Mouse (Mus musculus) lung, adult 2 months (tissue): Measurements from ENCODE around the gene Fxyd6. TPM values are rescaled to one million over a fixed set of nuclear protein-coding genes. Genes with fewer than 3 reads are reported as not detected.

Source experiments
- DNase-seq: peaks from one replicate; pipeline ENCODE4 v3.0.0; 2022
- H3K4me1 ChIP-seq: fragments of 200-500 bp; 2 replicates; pipeline ENCODE4 v1.6.1; 2011; ENCODE audit warnings: low read length; ENCODE audit not compliant: control insufficient read depth, insufficient read depth
- H3K4me3 ChIP-seq: fragments of 200-500 bp; replicated peaks from 2 replicates; pipeline ENCODE3; 2011; ENCODE audit warnings: low read depth, mild to moderate bottlenecking, control low read depth, low read length; ENCODE audit errors: extremely low read depth
- CTCF ChIP-seq: fragments of 200-500 bp; IDR thresholded peaks from 2 replicates; pipeline ENCODE4 v1.5.1; 2011; ENCODE audit warnings: mild to moderate bottlenecking, low read length, control low read depth; ENCODE audit not compliant: insufficient read depth
- POLR2A ChIP-seq: fragments of 200-500 bp; IDR thresholded peaks from 2 replicates; pipeline ENCODE4 v1.6.1; 2011; ENCODE audit warnings: low read depth, mild to moderate bottlenecking, control low read depth, low read length, borderline replicate concordance; ENCODE audit errors: extremely low read depth
- WGBS: fragments of 180-500 bp; shearing (Covaris S2); methylation state at CpG from one replicate; pipeline ENCODE4 v1.1.7; 2018; 5-methylcytosine and 5-hydroxymethylcytosine counted together
- polyA plus RNA-seq: library from polyadenylated mRNA; depleted of rRNA; stranded (reverse); fragments of >200 nt; gene quantifications from 2 replicates; pipeline ENCODE4 v1.2.3, GENCODE M21; 2012

Fxyd6 gene
- polyA plus RNA-seq, 1 experiment: 31.7 TPM

GRCm38 (mm10) chr9:45421209-45421608, 51.2 kb downstream of the Fxyd6 start:
- no peak for DNase-seq
- WGBS: 69% methylated on average over 8 of the region's 8 CpGs
- TF ChIP-seq CTCF: peak; percentile 19; the same call in 1 of the 2 replicates
- TF ChIP-seq POLR2A: no peak

GRCm38 (mm10) chr9:45422761-45423298, 52.8 kb downstream of the Fxyd6 start:
- 80% methylated on average over 7 of the region's 7 CpGs for WGBS
- TF ChIP-seq POLR2A (no peak), CTCF (no peak)
- Histone ChIP-seq H3K4me1 (no peaks in the 10 kb centered on the region), H3K4me3 (no peak overlapping the region)
- DNase-seq: no peak

More at GRCm38 (mm10) chr9:45421209-45421608, 51.2 kb downstream of the Fxyd6 start:
- Histone ChIP-seq H3K4me3 (no peak overlapping the region), H3K4me1 (peaks cover 4% of the 10 kb centered on the region; the same call in 1 of the 2 replicates)

GRCm38 (mm10) chr9:45426456-45426855, 56.5 kb downstream of the Fxyd6 start, which contains the start of gene Dscaml1:
Dscaml1 (plus strand) TSS chr9:45426628.
- DNase-seq: no peak
- 85% methylated on average over 4 of the region's 4 CpGs for WGBS
- Histone ChIP-seq H3K4me1 (no peaks in the 10 kb centered on the region), H3K4me3 (no peak within 1 kb of the TSS)
- TF ChIP-seq POLR2A (no peak), CTCF (no peak)

- 22% methylated on average over 5 of the region's 5 CpGs for WGBS
- Histone ChIP-seq H3K4me3 (no peak overlapping the region), H3K4me1 (no peaks in the 10 kb centered on the region)
- TF ChIP-seq POLR2A (no peak), CTCF (no peak)
- DNase-seq: no peak
These were observed 59.4 kb downstream of the Fxyd6 start for GRCm38 (mm10) chr9:45429392-45429791.

- Histone ChIP-seq H3K4me3 (no peak overlapping the region), H3K4me1 (no peaks in the 10 kb centered on the region)
- WGBS: 2% methylated on average over 54 of the region's 54 CpGs
- TF ChIP-seq POLR2A (no peak), CTCF (no peak)
- DNase-seq: no peak
These were observed 60.1 kb downstream of the Fxyd6 start for GRCm38 (mm10) chr9:45429951-45430697.

GRCm38 (mm10) chr9:45430698-45430959, 60.6 kb downstream of the Fxyd6 start:
- no peak overlapping the region for H3K4me3 ChIP-seq
- WGBS: 2% methylated on average over 17 of the region's 17 CpGs
- TF ChIP-seq CTCF (no peak), POLR2A (no peak)
- no peak for DNase-seq
- H3K4me1 ChIP-seq: no peaks in the 10 kb centered on the region

- no peak for TF ChIP-seq CTCF
- TF ChIP-seq POLR2A: no peak
- WGBS: 5% methylated on average over 26 of the region's 26 CpGs
- DNase-seq: no peak
- Histone ChIP-seq H3K4me3 (no peak overlapping the region), H3K4me1 (no peaks in the 10 kb centered on the region)
These were observed 61.2 kb downstream of the Fxyd6 start for GRCm38 (mm10) chr9:45431150-45431549.

GRCm38 (mm10) chr9:45432639-45433038, 62.7 kb downstream of the Fxyd6 start:
- WGBS: 74% methylated on average over 12 of the region's 12 CpGs
- no peak for DNase-seq
- no peak for TF ChIP-seq CTCF
- TF ChIP-seq POLR2A: no peak
- H3K4me1 ChIP-seq: no peaks in the 10 kb centered on the region
- H3K4me3 ChIP-seq: no peak overlapping the region

GRCm38 (mm10) chr9:45433119-45433518, 63.1 kb downstream of the Fxyd6 start:
- H3K4me3 ChIP-seq: no peak overlapping the region
- TF ChIP-seq CTCF: no peak
- TF ChIP-seq POLR2A: no peak
- no peaks in the 10 kb centered on the region for H3K4me1 ChIP-seq
- 85% methylated on average over 9 of the region's 9 CpGs for WGBS
- DNase-seq: no peak

GRCm38 (mm10) chr9:45434171-45434570, 64.2 kb downstream of the Fxyd6 start:
- no peak for DNase-seq
- WGBS: 76% methylated on average over 2 of the region's 2 CpGs
- Histone ChIP-seq H3K4me1 (no peaks in the 10 kb centered on the region), H3K4me3 (no peak overlapping the region)
- TF ChIP-seq POLR2A: no peak
- no peak for TF ChIP-seq CTCF
